Mouse (Mus musculus) lung, postnatal 10 days (tissue): ENCODE measurements around the gene Wdr89.

ENCODE experiments used
- DNase-seq: peaks from one replicate; pipeline ENCODE4 v3.0.0; 2021

Wdr89 gene

DNA sequence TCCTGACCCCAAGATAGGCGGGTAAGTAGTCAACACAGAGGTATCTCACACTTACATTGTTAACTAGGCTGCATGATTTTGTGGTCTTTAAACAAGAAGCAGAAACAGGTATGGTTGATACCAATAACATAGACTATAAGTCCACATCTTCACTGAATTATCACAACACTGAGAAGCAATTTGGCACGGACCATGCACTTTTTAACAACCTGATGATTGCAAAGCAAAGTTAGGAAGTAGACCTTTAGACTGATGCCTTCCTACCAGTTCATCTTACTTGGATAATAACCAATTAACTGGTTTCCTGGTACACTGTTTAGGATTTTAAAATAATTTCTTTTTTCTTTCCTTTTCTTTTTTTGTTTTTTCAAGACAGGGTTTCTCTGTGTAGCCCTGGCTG is 1.1 kb downstream of the Wdr89 start:
- DNase-seq = no peak

- DNase-seq = no peak
Measured at GRCm38 (mm10) chr12:75666939-75667338, 2.4 kb downstream of the Wdr89 start.

- DNase-seq = no peak
Measured at GRCm38 (mm10) chr12:75664516-75664810, 4.9 kb downstream of the Wdr89 start.

DNA sequence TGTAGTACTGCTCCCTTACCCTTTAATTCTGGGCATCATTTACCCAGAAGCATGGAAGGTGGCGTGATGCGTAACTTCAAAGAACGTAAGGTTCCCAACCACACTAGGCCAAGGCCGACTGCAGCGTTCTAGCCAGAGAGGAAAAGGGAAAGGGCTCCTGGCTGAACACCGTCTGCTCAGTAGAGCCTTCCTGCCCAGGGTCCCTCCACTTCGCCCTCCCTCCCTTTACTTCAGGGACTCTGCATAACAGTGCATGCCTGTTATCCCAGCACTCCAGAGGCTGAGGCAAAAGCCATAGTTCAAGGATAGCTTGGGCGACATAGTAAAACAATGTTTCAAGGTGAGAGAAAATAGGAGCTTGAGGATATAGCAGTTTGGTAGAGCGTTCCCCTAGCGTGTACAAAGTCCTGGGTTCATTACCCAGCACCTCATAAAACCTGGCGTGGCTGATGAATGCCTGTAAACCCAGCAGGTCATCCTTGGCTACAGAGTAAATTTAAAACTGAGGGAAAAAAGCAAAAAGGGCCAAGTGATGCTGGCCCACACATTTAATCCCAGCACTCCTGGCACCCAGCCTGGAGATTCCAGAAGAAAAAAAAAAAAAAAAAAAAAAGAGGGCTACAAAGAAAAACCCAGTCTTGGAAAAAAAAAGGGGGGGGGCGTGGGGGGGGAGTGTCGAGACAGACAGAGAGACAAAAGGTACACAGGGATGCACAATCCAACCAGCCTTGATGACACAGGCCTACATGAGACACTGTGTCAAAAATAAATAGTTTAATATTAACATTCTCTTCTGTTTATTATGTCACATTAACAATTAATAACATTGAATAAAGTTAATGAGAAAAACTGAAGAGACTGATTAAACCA is 5.5 kb downstream of the Wdr89 start:
- DNase-seq = no peak

DNA sequence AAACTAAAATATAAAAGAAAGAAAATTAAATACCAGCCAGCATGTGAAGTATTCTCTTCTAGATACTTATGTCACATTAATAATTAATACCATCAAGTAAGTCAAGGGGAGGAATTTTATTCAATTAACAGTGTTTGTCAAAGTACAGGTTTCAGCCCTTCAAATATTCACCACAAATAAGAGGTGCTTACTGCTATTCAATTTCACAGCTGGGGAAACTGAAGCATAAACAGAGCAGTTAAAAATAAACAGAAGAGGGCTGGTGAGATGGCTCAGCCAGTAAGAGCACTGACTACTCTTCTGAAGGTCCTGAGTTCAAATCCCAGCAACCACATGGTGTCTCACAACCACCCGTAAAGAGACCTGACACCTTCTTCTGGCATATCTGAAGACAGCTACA is 7.0 kb downstream of the Wdr89 start:
- no peak for DNase-seq

DNA sequence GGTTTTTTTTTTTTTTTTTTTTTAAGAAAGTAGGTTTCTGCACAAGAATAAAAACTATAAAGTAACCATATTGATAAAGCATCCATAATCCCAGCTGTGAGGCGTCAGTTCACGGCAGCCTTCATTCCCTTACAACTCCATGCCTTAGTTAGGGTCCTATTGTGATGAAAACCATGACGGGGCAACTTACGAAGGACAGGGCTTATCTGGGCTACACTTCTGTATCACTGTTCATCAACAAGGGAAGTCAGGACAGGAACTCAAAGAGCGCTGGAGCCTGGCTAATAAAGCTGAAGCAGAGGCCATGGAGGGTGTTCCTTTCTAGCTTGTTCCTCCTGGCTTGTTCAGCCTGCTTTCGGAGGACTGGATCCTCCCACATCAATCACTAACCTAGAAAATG is 10.9 kb downstream of the Wdr89 start:
- no peak for DNase-seq

GRCm38 (mm10) chr12:75656580-75656979 is 12.8 kb downstream of the Wdr89 start:
- peak; percentile 48 for DNase-seq

DNA sequence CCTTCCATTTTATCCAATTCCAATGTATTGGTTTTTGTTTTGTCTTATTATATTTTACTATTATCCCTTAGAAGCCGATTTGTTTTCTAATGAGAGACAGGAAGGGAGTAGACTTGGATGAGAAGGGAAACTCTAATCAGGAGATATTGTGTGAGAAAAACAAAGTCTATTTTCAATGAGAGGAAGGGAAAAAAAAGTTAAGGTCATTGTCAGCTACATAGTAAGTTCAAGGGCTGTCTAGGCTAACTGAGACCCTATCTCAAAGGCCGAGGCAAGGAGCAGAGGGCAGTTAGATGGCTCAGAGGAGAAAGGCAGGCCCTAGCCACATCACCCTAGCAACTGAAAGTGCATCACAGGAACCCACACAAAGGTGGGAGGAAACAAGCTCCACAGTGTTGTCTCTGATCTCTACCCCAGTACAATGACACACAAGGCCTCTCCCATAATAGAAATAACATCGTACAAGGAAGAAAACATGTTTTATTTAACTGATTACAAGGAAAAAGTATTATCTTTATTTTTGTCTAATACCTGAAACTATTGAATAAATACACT is 15.0 kb downstream of the Wdr89 start:
- no peak for DNase-seq

DNA sequence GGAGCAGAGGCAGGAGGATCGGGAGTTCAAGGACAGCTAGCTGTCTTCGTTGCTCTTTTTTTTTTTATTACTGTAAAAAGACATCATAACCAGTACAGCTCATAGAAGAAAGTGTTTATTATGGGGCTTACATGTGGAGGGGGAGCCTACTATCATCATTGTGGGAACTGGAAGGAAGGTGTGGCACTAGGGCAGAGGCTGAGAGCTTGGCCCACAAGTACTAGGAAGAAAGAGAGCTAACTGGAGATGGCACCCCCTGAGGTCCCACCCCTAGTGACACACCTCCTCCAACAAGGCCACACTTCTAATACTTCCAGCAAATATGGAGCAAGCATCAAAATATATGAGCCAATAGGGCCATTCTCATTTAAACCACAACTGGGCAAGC is 19.6 kb downstream of the Wdr89 start:
- DNase-seq = no peak

GRCm38 (mm10) chr12:75649058-75649705 is 20.2 kb downstream of the Wdr89 start:
- no peak for DNase-seq

GRCm38 (mm10) chr12:75648281-75648680 is 21.1 kb downstream of the Wdr89 start:
- DNase-seq = no peak

DNA sequence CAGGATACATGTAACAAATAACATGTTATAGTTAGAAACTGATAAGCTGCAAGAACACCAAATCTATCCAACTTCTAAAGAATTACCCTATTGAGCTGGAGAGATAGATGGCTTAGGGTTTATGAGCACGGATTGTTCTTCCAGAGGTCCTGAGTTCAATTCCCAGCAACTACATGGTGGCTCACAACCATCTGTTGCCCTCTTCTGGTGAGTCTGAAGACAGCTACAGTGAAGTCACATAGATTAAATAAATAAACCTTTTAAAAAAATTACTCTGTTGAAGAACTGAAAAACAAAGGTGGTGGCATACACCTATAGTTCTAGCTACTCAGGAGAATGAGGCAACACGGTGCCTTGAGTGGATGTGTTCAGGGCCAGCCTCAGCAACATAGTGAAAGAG is 21.7 kb downstream of the Wdr89 start:
- DNase-seq = no peak

- no peak for DNase-seq
Measured at GRCm38 (mm10) chr12:75645780-75646179, 23.6 kb downstream of the Wdr89 start.

DNA sequence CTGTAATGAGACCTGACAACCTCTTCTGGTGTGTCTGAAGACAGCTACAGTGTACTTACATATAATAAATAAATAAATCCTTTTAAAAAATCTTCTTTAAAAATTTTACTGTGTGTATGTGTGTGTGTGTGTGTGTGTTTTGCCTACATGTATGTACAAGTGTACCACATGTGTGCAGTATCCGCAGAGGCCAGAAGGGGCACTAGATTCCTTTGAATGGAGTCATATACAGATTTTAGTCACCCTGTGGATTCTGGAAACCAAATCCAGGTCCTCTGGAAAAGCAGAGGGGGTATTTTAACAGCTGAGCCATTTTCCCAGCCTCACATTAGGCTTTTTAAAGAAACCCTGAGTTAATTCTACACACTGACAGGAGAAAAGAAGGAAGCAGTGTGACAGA is 27.6 kb downstream of the Wdr89 start:
- no peak for DNase-seq

DNA sequence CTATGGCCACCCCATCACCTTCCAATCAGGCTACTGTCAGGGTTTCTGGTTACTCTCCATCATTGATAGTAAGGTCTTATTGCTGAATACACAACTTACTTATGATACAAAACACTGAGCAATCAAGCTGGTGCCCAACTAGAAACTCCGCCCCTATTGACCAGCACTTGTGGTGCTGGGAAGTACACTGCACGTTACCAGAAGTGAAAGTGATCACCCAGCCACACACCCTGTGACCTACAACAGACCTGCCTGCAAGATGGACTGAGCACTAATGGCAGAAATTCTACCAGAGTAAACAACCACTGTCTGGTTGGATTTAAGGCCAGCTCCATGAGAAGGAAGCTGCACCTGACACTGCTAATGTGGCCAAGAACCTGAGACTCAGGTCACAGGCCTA is 31.0 kb downstream of the Wdr89 start:
- DNase-seq = no peak

DNA sequence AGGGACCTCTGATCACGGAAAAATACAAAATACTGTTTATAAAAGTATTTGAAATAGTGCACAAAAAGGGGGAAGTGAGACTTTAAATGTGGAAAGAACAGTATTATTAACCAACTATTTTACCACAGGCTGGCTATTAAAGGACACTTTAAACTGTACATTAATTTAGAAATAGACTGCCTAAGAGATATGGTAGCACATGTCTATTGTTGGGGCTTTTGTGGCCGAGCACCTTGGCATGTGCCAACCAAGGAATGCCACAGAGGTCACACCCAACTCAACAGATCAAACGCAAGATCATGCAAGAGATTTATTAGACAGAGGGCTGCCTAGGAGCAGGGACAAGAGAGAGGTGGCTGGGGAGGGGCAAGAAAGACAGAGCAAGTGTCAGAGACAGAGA is 32.2 kb downstream of the Wdr89 start:
- DNase-seq = no peak

GRCm38 (mm10) chr12:75635771-75636430 is 33.4 kb downstream of the Wdr89 start:
- no peak for DNase-seq

- DNase-seq = no peak
Measured at GRCm38 (mm10) chr12:75629618-75630017, 39.7 kb downstream of the Wdr89 start.

- DNase-seq = no peak
Measured at GRCm38 (mm10) chr12:75623292-75623691, 46.0 kb downstream of the Wdr89 start.

- no peak for DNase-seq
Measured at GRCm38 (mm10) chr12:75622835-75623234, 46.5 kb downstream of the Wdr89 start.

DNA sequence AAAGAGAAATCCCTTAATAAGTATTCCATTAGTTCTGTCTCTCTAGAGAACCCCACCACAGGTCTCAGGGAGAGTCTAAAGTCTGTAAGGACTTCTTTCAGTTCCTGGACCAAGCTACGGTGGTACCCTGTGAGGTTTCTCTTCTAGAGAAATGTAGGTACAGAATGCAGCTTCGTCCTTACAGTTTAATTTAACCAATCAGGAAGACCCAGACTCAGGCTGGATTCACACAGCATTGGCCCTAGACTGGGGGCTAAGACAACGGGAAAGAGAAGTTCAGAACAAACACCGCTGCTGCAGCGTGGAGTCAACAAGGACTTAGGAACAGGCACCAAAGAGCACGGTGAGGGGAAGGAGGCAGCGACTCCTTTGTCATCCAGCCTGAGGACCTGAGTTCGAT is 52.5 kb downstream of the Wdr89 start:
- no peak for DNase-seq

DNA sequence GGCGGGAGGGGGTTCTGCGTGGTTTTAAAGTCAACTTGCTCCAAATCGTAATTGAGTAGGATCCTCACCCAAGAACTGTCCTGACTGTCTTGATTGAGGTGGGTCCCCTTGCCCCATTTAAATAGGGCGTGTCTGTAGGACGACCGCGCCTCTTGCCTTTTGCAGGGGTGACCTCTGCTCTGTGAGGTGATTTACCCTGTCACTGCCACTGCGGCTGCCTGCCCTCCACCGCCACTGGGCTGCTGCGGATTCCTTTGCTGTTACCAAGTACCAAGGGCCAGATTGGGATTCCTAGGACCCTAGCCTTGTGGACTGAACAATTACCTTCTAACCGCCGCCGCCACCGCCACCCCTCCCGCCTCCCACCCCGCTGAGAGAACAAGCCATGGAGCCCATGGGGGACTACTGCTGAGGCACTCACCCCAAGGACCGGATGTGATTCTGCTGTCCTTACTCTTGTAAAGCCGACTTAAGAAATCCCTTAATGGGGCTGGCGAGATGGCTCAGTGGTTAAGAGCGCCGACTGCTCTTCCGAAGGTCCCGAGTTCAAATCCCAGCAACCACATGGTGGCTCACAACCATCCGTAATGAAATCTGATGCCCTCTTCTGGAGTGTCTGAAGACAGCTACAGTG is 53.1 kb downstream of the Wdr89 start:
- peak; percentile 35 for DNase-seq

- no peak for DNase-seq
Measured at GRCm38 (mm10) chr12:75615556-75615955, 53.8 kb downstream of the Wdr89 start.
